Mouse (Mus musculus) heart, embryonic 12.5 days (tissue): Measurements from ENCODE around the gene Tmem151a. TPM values are rescaled to one million over a fixed set of nuclear protein-coding genes. Genes with fewer than 3 reads are reported as not detected.

Experiments
- ATAC-seq: fragments of 200-750 bp; cut with Nextera tagmentation; 2 replicates; pipeline ENCODE4 v1.8.0; 2017; ENCODE audit warnings: moderate TSS enrichment, moderate library complexity; ENCODE audit not compliant: insufficient number of reproducible peaks, low FRiP score
- H3K27ac ChIP-seq: fragments of 300-500 bp; sonication (generic); 2 replicates; pipeline ENCODE4 v1.5.1; 2016; ENCODE audit warnings: mild to moderate bottlenecking, moderate library complexity; ENCODE audit not compliant: poor library complexity, severe bottlenecking
- H3K27me3 ChIP-seq: fragments of 300-500 bp; sonication (generic); replicated peaks from 2 replicates; pipeline ENCODE4 v1.6.1; 2016; ENCODE audit warnings: mild to moderate bottlenecking, moderate library complexity
- H3K36me3 ChIP-seq: fragments of 300-500 bp; sonication (generic); 2 replicates; pipeline ENCODE4 v1.6.1; 2016; ENCODE audit warnings: mild to moderate bottlenecking, moderate library complexity
- H3K4me1 ChIP-seq: fragments of 300-500 bp; sonication (generic); replicated peaks from 2 replicates; pipeline ENCODE4 v1.6.1; 2016; ENCODE audit warnings: mild to moderate bottlenecking
- H3K4me2 ChIP-seq: fragments of 300-500 bp; sonication (generic); 2 replicates; pipeline ENCODE4 v1.6.1; 2016; ENCODE audit warnings: mild to moderate bottlenecking, moderate library complexity
- H3K4me3 ChIP-seq: fragments of 300-500 bp; sonication (generic); 2 replicates; pipeline ENCODE4 v1.5.1; 2016; ENCODE audit warnings: mild to moderate bottlenecking
- H3K9ac ChIP-seq: fragments of 300-500 bp; sonication (generic); 2 replicates; pipeline ENCODE4 v1.6.1; 2016; ENCODE audit warnings: mild to moderate bottlenecking, moderate library complexity
- H3K9me3 ChIP-seq: fragments of 300-500 bp; sonication (generic); replicated peaks from 2 replicates; pipeline ENCODE4 v1.6.1; 2016; ENCODE audit warnings: mild to moderate bottlenecking, moderate library complexity
- WGBS: fragments of 180-500 bp; shearing (Covaris S2); methylation state at CpG from one replicate; pipeline ENCODE4 v1.1.7; 2016; 5-methylcytosine and 5-hydroxymethylcytosine counted together
- polyA plus RNA-seq: library from polyadenylated mRNA; unstranded; fragments of >200 nt; fragmentation: Nextera tagmentation; extraction: Ambion mirVana; gene quantifications from 2 replicates; pipeline ENCODE4 v1.2.1, GENCODE M21; 2016

The Tmem151a gene
- 4.4 TPM in 2 replicates for polyA plus RNA-seq

DNA sequence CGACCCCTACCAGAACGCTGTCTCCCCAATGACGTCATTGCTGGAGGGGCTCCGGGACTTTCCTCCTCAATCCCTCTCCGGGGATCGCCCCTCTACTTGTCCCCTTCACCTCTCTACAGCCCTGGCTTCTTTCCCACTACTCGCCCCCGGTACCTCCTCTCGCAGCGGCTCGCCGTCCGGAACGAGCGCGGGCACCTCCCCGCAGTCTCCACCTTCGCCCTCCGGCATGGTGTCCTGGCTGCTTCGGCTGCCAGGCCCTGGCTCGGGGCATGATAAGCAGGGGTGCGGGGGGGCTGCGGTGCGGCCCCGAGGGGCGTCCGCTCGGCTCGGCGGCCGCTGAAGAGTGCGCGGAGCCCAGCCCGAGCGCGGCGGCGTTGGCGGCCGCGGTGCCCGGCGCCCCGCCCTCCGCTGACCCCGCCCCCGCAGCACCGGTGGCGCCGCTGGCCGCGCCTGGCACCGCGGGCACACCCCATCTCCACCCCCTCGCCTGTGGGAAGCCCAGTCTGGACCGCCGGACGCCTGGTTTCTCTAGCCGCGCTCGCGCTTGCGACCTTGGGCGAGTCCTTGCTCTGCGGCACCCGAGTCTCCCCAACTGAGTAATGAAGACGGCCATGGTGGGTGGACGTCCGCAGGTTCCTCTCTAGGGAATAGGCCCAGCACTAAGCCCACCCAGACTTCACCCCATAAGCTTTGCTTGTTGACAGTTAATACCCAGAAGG lies at the start of gene Tmem151a:
Gene Tmem151a, minus strand, starts transcription at position 387 of the 719 bp plus-strand sequence.
- peak within 1 kb of the TSS; percentile 54 for H3K4me3 ChIP-seq
- H3K9me3 ChIP-seq: no peaks in the 10 kb centered on the region
- H3K27ac ChIP-seq: no peak within 1 kb of the TSS
- H3K4me2 ChIP-seq: peak within 1 kb of the TSS; percentile 89
- H3K27me3 ChIP-seq: peaks cover 62% of the 10 kb centered on the region
- ATAC-seq: no peak
- peaks cover 7% of the 10 kb centered on the region; the same call in 1 of the 2 replicates for H3K36me3 ChIP-seq
- WGBS: 1% methylated on average over 60 of the region's 69 CpGs
- H3K9ac ChIP-seq: peak within 1 kb of the TSS; percentile 52
- peaks cover 25% of the 10 kb centered on the region for H3K4me1 ChIP-seq

GRCm38 (mm10) chr19:5131237-5131636 lies 45.9 kb upstream of the Tmem151a start:
- Histone ChIP-seq H3K36me3 (peaks cover 31% of the 10 kb centered on the region), H3K9me3 (no peaks in the 10 kb centered on the region), H3K4me3 (no peak overlapping the region), H3K27me3 (no peaks in the 10 kb centered on the region), H3K9ac (no peak overlapping the region), H3K4me1 (no peaks in the 10 kb centered on the region), H3K4me2 (no peak overlapping the region), H3K27ac (no peak overlapping the region)
- 73% methylated on average over 4 of the region's 4 CpGs for WGBS
- no peak for ATAC-seq

GRCm38 (mm10) chr19:5129770-5130169 lies 44.4 kb upstream of the Tmem151a start:
- Histone ChIP-seq H3K4me3 (no peak overlapping the region), H3K4me1 (no peaks in the 10 kb centered on the region), H3K9me3 (no peaks in the 10 kb centered on the region), H3K36me3 (peaks cover 20% of the 10 kb centered on the region), H3K9ac (no peak overlapping the region), H3K27ac (no peak overlapping the region), H3K27me3 (no peaks in the 10 kb centered on the region), H3K4me2 (no peak overlapping the region)
- ATAC-seq: no peak
- WGBS: 54% methylated on average over 1 of the region's 1 CpGs

- Histone ChIP-seq H3K4me3 (no peak overlapping the region), H3K9me3 (no peaks in the 10 kb centered on the region), H3K4me2 (no peak overlapping the region), H3K27me3 (no peaks in the 10 kb centered on the region), H3K9ac (no peak overlapping the region), H3K27ac (no peak overlapping the region), H3K36me3 (no peaks in the 10 kb centered on the region), H3K4me1 (peaks cover 8% of the 10 kb centered on the region; the same call in 1 of the 2 replicates)
- WGBS: 65% methylated on average over 7 of the region's 7 CpGs
- ATAC-seq: no peak
Measured at GRCm38 (mm10) chr19:5124055-5124614, 38.8 kb upstream of the Tmem151a start.

- Histone ChIP-seq H3K36me3 (no peaks in the 10 kb centered on the region), H3K27ac (no peak overlapping the region), H3K9ac (no peak overlapping the region), H3K4me2 (no peak overlapping the region), H3K27me3 (no peaks in the 10 kb centered on the region), H3K4me1 (peaks cover 13% of the 10 kb centered on the region; the same call in 1 of the 2 replicates), H3K4me3 (no peak overlapping the region), H3K9me3 (no peaks in the 10 kb centered on the region)
- 71% methylated on average over 3 of the region's 3 CpGs for WGBS
- no peak for ATAC-seq
Measured at GRCm38 (mm10) chr19:5123241-5123640, 37.9 kb upstream of the Tmem151a start.

DNA sequence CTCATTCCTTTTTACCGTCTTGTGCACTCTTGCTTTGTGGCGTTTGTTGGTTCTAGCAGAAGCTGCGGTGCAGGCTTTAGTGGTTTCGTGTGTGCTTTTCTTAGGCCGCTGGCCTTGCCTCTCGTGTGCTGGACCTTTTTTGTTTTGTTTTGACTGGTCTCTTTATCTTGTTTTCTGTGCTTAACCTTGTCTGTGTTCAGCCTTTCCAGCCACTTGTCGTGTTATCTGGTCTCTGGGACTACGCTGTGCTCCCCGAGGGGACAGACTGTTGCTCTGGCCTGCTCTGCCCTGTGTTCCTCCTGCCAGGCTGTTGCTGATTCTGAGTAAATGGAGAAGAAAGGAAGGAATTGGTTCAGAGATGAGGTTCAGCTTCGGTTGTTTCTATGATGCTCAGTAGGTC lies 37.2 kb upstream of the Tmem151a start:
- no peak overlapping the region for H3K4me3 ChIP-seq
- H3K4me2 ChIP-seq: no peak overlapping the region
- no peaks in the 10 kb centered on the region for H3K9me3 ChIP-seq
- H3K4me1 ChIP-seq: peaks cover 13% of the 10 kb centered on the region; the same call in 1 of the 2 replicates
- no peaks in the 10 kb centered on the region for H3K27me3 ChIP-seq
- H3K27ac ChIP-seq: no peak overlapping the region
- no peak overlapping the region; the same call in 1 of the 2 replicates for H3K9ac ChIP-seq
- no peaks in the 10 kb centered on the region for H3K36me3 ChIP-seq
- ATAC-seq: no peak
- WGBS: 31% methylated on average over 10 of the region's 10 CpGs

- H3K27ac ChIP-seq: peak within 1 kb of the TSS; percentile 74
- ATAC-seq: peak; percentile 93
- H3K9ac ChIP-seq: peak within 1 kb of the TSS; percentile 86
- peaks cover 20% of the 10 kb centered on the region for H3K4me1 ChIP-seq
- H3K4me2 ChIP-seq: peak within 1 kb of the TSS; percentile 79
- H3K9me3 ChIP-seq: no peaks in the 10 kb centered on the region
- no peaks in the 10 kb centered on the region for H3K27me3 ChIP-seq
- under 1% methylated on average over 18 of the region's 18 CpGs for WGBS
- H3K36me3 ChIP-seq: peaks cover 6% of the 10 kb centered on the region; the same call in 1 of the 2 replicates
- peak within 1 kb of the TSS; percentile 76 for H3K4me3 ChIP-seq
Measured at GRCm38 (mm10) chr19:5118384-5118698, 33.0 kb upstream of the Tmem151a start, which contains the start of gene Klc2. TSS of gene Klc2 (minus strand) at chr19:5118560.

GRCm38 (mm10) chr19:5117494-5118383 lies 32.4 kb upstream of the Tmem151a start:
- Histone ChIP-seq H3K27me3 (no peaks in the 10 kb centered on the region), H3K9me3 (no peaks in the 10 kb centered on the region), H3K36me3 (peaks cover 11% of the 10 kb centered on the region), H3K4me1 (peaks cover 18% of the 10 kb centered on the region), H3K4me2 (peak overlapping the region; percentile 79), H3K4me3 (peak overlapping the region; percentile 76), H3K9ac (peak overlapping the region; percentile 86), H3K27ac (peak overlapping the region; percentile 74)
- ATAC-seq: peak; percentile 83
- WGBS: under 1% methylated on average over 82 of the region's 83 CpGs

DNA sequence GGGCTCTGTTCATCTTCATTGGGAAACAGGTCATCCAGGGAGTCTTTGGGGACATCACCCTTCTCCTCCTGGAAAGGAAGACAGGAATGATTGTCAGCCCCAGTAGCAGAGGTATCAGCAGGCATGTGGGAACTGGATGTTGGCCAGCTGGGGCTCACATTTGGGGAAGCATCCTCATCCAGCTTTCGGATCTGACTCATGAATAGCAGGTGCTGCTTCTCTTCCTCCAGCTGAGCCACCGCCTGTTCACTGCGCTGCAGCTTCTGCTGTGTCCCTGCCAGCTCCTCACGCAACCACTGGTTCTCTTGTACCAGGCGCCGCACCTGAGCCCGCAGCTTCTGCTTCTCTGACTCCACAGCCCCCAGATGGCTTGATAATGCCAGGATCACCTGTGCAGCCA lies 28.5 kb upstream of the Tmem151a start:
- Histone ChIP-seq H3K27me3 (no peaks in the 10 kb centered on the region), H3K27ac (no peak overlapping the region), H3K4me2 (no peak overlapping the region), H3K4me3 (no peak overlapping the region), H3K36me3 (peaks cover 50% of the 10 kb centered on the region), H3K9ac (no peak overlapping the region), H3K4me1 (peaks cover 13% of the 10 kb centered on the region), H3K9me3 (no peaks in the 10 kb centered on the region)
- ATAC-seq: no peak
- 93% methylated on average over 7 of the region's 7 CpGs for WGBS

GRCm38 (mm10) chr19:5109659-5110453 lies 24.5 kb upstream of the Tmem151a start:
- WGBS: 73% methylated on average over 19 of the region's 19 CpGs
- no peaks in the 10 kb centered on the region for H3K9me3 ChIP-seq
- no peak overlapping the region for H3K4me2 ChIP-seq
- H3K36me3 ChIP-seq: peaks cover 53% of the 10 kb centered on the region
- no peak overlapping the region for H3K4me3 ChIP-seq
- no peak overlapping the region for H3K9ac ChIP-seq
- no peak for ATAC-seq
- no peak overlapping the region for H3K27ac ChIP-seq
- H3K27me3 ChIP-seq: no peaks in the 10 kb centered on the region
- H3K4me1 ChIP-seq: peaks cover 28% of the 10 kb centered on the region
